Mouse (Mus musculus): Measurements from ENCODE around the gene Crebl2. TPM values are rescaled to one million over a fixed set of nuclear protein-coding genes. Genes with fewer than 3 reads are reported as not detected.

Crebl2 gene
- polyA plus RNA-seq, 1 experiment from 2014 or later, result 2.1 TPM

DNA sequence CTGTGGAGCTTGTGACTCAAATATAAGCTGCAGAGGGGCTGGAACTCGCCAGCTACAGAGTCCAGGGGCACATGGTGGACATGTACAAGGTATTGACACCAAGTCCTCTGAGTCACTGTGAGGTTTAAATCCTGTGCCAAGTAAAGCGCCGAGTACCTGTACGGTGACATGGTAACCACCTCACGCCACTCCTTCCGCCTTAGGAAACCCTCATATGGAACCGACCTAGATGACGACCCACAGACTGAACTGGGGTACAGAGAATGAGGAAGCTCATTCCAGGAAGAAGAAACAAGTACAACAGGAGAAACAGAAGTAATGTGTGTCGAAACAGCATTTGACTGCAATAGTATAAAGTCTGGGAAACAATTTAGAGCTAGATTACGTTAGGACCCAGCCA, 33.7 kb upstream of the Crebl2 start:
- Histone ChIP-seq H3K4me1 (replicated peaks) (peaks cover 27% of the 10 kb centered on the region), H3K9ac (no peak overlapping the region), H3K4me3 (replicated peaks) (no peak overlapping the region), H3K27me3 (no peaks in the 10 kb centered on the region; the same call in 1 of the 2 replicates), H3K9me3 (replicated peaks) (no peaks in the 10 kb centered on the region), H3K36me3 (replicated peaks) (no peaks in the 10 kb centered on the region), H3K27ac (replicated peaks) (no peak overlapping the region), H3K4me2 (no peak overlapping the region)
- no peak for ATAC-seq (ENCODE audit: insufficient read depth)
- WGBS (ENCODE audit: insufficient replicate concordance), result 47% methylated on average over 10 of the region's 10 CpGs

DNA sequence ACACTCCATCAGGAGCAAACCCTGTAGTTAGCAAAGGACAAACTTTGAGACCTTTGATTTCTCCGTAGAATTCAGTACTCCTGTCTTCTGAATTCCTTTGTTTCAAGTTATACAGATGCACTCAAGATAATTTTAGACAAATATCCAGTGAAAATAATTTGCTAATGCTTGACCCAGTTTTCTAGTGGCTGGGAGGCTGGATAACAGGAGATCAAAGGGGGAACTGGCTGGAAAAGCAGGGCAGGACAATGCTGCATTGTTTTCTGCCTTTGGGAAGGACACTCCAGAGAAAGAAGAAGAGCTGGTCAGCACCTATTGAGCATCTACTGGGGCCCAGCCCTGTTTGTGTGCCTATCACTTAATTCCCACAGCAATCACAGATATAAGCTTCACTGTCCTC, 28.5 kb upstream of the Crebl2 start:
- H3K9me3 ChIP-seq (replicated peaks), result no peaks in the 10 kb centered on the region
- no peaks in the 10 kb centered on the region for H3K36me3 ChIP-seq (replicated peaks)
- H3K9ac ChIP-seq, result no peak overlapping the region
- no peak overlapping the region for H3K27ac ChIP-seq (replicated peaks)
- H3K4me3 ChIP-seq (replicated peaks), result no peak overlapping the region
- peaks cover 13% of the 10 kb centered on the region for H3K4me1 ChIP-seq (replicated peaks)
- no peak for ATAC-seq (ENCODE audit: insufficient read depth)
- no peaks in the 10 kb centered on the region; the same call in 1 of the 2 replicates for H3K27me3 ChIP-seq
- WGBS (ENCODE audit: insufficient replicate concordance), result 68% methylated on average over 1 of the region's 1 CpGs
- H3K4me2 ChIP-seq, result no peak overlapping the region

DNA sequence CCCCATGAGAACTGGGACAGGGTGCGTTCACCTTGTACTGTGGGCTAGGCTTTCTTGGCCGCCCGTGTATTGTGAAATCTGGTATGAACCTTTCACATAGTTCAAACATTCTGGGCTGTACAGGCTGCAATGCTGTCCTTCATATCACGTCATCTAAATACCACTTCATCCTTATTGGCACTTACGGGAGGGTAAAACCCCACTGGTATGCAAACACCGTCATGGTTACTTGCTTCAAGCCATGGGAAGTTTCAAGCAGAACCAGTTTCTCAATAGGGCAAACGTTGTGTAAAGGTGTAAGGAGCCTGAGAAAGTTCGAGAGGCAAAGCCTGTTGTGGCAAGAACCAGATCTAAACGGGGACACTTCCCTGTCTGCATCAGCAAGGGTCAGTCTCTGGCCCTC, 27.3 kb upstream of the Crebl2 start:
- H3K9ac ChIP-seq, result no peak overlapping the region
- H3K27me3 ChIP-seq, result no peaks in the 10 kb centered on the region; the same call in 1 of the 2 replicates
- WGBS (ENCODE audit: insufficient replicate concordance), result 56% methylated on average over 9 of the region's 9 CpGs
- ATAC-seq (ENCODE audit: insufficient read depth), result peak; percentile 64; the same call in 1 of the 2 replicates
- H3K4me1 ChIP-seq (replicated peaks), result peaks cover 13% of the 10 kb centered on the region
- no peaks in the 10 kb centered on the region for H3K9me3 ChIP-seq (replicated peaks)
- no peaks in the 10 kb centered on the region for H3K36me3 ChIP-seq (replicated peaks)
- H3K4me2 ChIP-seq, result no peak overlapping the region
- no peak overlapping the region for H3K4me3 ChIP-seq (replicated peaks)
- no peak overlapping the region for H3K27ac ChIP-seq (replicated peaks)

DNA sequence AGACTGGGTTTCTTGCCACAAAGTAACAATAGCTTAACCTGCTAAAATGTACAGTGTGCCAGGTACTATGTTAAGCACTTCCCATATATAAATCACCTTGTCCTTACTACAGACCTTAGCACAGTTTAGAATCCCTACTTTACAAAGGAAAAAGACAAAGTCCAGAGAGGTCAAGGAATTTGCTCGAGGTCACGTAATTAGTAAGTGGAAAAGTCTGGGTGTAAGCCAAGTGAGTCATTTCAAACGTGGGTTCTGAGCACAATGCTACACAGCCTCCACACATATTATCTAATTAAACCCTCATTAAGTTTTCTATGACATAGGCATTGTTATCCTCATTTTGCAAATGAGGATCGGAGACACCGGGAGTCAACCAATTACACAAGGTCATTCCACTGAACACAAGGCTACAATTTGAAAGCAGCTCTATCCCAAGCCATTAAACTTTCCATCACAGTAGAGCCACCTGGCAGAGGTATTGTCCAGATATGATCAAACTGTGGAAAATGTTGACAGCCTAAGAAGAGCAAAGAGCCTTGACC, 25.1 kb upstream of the Crebl2 start:
- ATAC-seq (ENCODE audit: insufficient read depth), result no peak
- Histone ChIP-seq H3K27me3 (no peaks in the 10 kb centered on the region; the same call in 1 of the 2 replicates), H3K36me3 (replicated peaks) (no peaks in the 10 kb centered on the region), H3K4me1 (replicated peaks) (peaks cover 10% of the 10 kb centered on the region; the same call in 1 of the 2 replicates), H3K9ac (no peak overlapping the region), H3K4me2 (no peak overlapping the region), H3K27ac (replicated peaks) (no peak overlapping the region), H3K4me3 (replicated peaks) (no peak overlapping the region), H3K9me3 (replicated peaks) (no peaks in the 10 kb centered on the region)
- 73% methylated on average over 5 of the region's 5 CpGs for WGBS (ENCODE audit: insufficient replicate concordance)

DNA sequence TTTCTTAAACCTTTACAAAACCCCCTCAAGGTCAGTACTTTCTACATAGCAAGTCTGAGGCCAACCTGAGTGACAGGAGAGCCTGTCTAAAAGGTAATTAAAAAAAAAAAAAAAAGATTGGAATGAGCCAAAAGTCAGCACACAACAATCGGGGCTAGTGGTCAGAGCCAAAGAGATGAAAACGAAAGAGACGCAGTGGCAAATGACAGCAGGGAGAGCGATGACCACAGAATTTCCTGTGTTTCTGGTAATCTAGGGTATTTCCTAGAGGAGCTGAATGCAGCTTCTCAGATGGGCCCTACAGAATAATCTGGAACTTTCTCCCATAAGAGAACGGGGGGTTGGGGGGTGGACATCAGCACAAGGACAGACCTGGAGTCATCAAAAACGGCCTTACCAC, 23.8 kb upstream of the Crebl2 start:
- WGBS (ENCODE audit: insufficient replicate concordance), result 35% methylated on average over 6 of the region's 6 CpGs

DNA sequence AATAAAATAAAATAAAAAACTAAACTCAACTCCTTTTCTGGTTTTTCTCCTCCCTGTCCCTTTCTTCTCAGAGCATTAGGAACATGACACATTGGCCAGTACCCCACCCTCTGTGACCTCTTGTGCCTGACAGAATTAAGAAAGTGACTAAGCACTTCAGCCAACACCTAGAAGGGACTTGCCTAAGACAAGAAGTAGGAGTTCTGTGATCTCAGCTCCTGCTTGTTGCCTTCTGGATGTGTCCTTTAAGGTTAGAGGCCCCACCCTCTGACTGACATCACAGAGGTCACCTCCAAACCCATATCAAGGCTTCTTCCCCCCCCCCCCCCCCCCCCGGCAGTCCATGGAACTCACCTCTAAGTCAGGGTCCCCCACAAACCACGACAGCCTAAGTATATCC, 22.9 kb upstream of the Crebl2 start:
- Histone ChIP-seq H3K4me2 (no peak overlapping the region), H3K9me3 (replicated peaks) (no peaks in the 10 kb centered on the region), H3K36me3 (replicated peaks) (no peaks in the 10 kb centered on the region), H3K27ac (replicated peaks) (no peak overlapping the region), H3K9ac (no peak overlapping the region), H3K4me1 (replicated peaks) (peaks cover 10% of the 10 kb centered on the region; the same call in 1 of the 2 replicates), H3K27me3 (no peaks in the 10 kb centered on the region; the same call in 1 of the 2 replicates), H3K4me3 (replicated peaks) (no peak overlapping the region)
- ATAC-seq (ENCODE audit: insufficient read depth), result no peak
- WGBS (ENCODE audit: insufficient replicate concordance), result 45% methylated on average over 1 of the region's 2 CpGs

More for the DNA sequence above, 23.8 kb upstream of the Crebl2 start:
- H3K9ac ChIP-seq, result no peak overlapping the region
- no peak overlapping the region for H3K27ac ChIP-seq (replicated peaks)
- peaks cover 10% of the 10 kb centered on the region; the same call in 1 of the 2 replicates for H3K4me1 ChIP-seq (replicated peaks)
- no peak overlapping the region for H3K4me2 ChIP-seq
- no peaks in the 10 kb centered on the region for H3K36me3 ChIP-seq (replicated peaks)
- H3K27me3 ChIP-seq, result no peaks in the 10 kb centered on the region; the same call in 1 of the 2 replicates
- no peak for ATAC-seq (ENCODE audit: insufficient read depth)
- H3K4me3 ChIP-seq (replicated peaks), result no peak overlapping the region
- no peaks in the 10 kb centered on the region for H3K9me3 ChIP-seq (replicated peaks)

DNA sequence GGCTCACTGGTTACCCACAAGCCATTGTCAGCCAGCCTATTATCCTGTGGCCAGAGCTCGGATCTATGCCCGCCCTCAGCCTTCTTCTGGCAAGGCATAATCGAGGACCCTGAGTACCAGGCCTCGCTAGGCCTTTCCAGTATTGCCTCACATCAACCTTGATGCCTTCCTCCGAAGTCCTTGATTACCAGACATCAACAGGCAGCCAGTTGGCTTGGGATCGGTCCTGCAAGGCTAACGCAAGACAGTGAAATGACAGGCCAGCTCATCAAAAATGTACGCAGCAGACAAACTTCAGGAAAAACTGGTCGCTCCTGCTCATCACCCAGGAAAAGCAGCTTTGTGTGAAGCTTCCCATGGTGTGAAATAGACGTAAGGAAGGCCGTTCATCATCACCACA, 22.2 kb upstream of the Crebl2 start:
- H3K27ac ChIP-seq (replicated peaks), result no peak overlapping the region
- ATAC-seq (ENCODE audit: insufficient read depth), result no peak
- no peaks in the 10 kb centered on the region; the same call in 1 of the 2 replicates for H3K27me3 ChIP-seq
- no peaks in the 10 kb centered on the region for H3K9me3 ChIP-seq (replicated peaks)
- no peak overlapping the region for H3K9ac ChIP-seq
- no peaks in the 10 kb centered on the region for H3K36me3 ChIP-seq (replicated peaks)
- 80% methylated on average over 11 of the region's 11 CpGs for WGBS (ENCODE audit: insufficient replicate concordance)
- H3K4me3 ChIP-seq (replicated peaks), result no peak overlapping the region
- H3K4me1 ChIP-seq (replicated peaks), result peaks cover 5% of the 10 kb centered on the region; the same call in 1 of the 2 replicates
- H3K4me2 ChIP-seq, result no peak overlapping the region

DNA sequence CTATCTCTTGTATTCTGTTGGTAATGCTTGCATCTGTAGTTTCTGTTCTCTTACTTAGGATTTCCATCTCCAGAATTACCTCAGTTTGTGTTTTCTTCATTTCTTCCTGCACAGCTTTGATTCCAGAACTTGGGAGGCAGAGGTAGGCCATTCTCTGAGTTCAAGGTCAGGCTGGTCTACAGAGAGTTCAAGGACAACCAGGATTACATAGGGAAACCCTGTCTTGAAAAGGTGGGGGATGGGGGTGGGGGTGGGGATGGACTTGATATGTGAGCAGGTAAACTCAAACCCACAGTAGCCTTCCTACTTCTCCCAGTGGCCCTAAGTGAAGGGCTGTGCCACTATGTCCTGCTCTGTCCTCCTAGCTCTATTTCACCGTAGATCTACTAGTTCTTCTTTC, 16.9 kb upstream of the Crebl2 start:
- WGBS (ENCODE audit: insufficient replicate concordance), result 51% methylated on average over 1 of the region's 1 CpGs

DNA sequence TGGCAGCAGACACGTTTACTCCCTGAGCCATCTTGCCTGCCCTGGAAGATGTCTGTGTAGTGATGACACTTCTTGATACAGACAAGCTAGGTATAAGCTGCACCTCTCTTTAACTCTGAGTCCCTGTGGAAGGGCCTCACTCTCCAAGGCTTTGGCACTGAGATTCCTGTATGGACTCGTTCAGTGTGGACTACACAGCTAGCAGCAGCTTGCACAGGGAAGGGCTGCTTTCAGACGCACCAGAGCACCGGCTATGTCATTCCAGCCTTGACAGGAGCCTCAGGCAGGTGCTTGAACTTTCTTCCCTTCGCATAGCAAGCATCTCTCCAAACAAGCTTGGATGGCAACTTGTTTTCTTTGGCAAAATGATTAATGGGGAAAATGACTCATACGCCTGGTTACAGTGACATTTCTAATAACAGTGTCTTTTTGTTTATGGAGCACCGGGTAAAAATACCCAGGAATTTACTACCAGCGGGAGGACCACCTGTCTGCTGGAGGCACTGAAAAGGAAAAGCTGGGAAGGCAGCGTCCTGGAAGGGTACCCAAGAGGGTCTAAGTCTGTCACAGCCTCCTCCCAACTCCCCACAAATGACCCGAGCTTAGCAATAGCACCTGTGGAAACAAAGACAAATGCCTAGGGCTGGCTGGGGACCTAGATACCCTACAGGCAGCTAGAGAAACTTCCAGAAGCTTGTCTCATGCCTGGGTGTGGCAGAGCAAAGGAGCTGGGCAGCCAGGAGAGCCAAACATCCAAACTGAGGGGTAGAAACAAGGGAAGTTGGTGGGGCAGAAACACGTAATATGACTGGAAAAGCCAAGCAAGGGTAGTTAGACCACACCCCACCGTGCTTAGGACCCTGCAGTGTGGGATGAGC, 12.7 kb upstream of the Crebl2 start:
- no peak overlapping the region for H3K27ac ChIP-seq (replicated peaks)
- no peaks in the 10 kb centered on the region for H3K36me3 ChIP-seq (replicated peaks)
- WGBS (ENCODE audit: insufficient replicate concordance), result 63% methylated on average over 12 of the region's 12 CpGs

More for the DNA sequence above, 16.9 kb upstream of the Crebl2 start:
- Histone ChIP-seq H3K36me3 (replicated peaks) (no peaks in the 10 kb centered on the region), H3K4me3 (replicated peaks) (no peak overlapping the region), H3K9me3 (replicated peaks) (no peaks in the 10 kb centered on the region), H3K27me3 (peaks cover 3% of the 10 kb centered on the region; the same call in 1 of the 2 replicates), H3K4me2 (no peak overlapping the region), H3K27ac (replicated peaks) (no peak overlapping the region), H3K9ac (no peak overlapping the region), H3K4me1 (replicated peaks) (no peaks in the 10 kb centered on the region)
- ATAC-seq (ENCODE audit: insufficient read depth), result no peak

DNA sequence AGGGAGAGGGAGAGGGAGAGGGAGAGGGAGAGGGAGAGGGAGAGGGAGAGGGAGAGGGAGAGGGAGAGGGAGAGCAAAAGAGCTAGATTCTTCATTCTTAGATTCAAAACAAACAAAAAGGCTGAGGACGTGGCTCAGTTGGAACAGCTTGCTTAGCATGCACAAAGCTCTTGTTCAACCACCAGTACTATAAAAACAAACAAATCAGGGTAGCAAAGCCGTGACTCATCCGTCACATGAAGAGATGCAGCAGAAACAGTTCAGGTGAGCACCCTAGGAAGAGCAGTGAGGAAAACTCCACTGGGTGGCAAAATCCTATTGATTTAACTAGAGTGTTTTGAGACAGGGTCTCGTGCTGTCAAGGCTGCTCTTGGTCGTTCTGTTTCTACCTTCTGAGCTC, 10.2 kb upstream of the Crebl2 start:
- H3K9ac ChIP-seq, result no peak overlapping the region
- no peak for ATAC-seq (ENCODE audit: insufficient read depth)
- no peaks in the 10 kb centered on the region for H3K4me1 ChIP-seq (replicated peaks)
- H3K9me3 ChIP-seq (replicated peaks), result no peaks in the 10 kb centered on the region
- H3K36me3 ChIP-seq (replicated peaks), result no peaks in the 10 kb centered on the region
- 44% methylated on average over 5 of the region's 5 CpGs for WGBS (ENCODE audit: insufficient replicate concordance)
- no peak overlapping the region for H3K4me3 ChIP-seq (replicated peaks)
- no peak overlapping the region for H3K27ac ChIP-seq (replicated peaks)
- H3K27me3 ChIP-seq, result no peaks in the 10 kb centered on the region; the same call in 1 of the 2 replicates
- no peak overlapping the region for H3K4me2 ChIP-seq

More for the DNA sequence above, 12.7 kb upstream of the Crebl2 start:
- Histone ChIP-seq H3K27me3 (peaks cover 3% of the 10 kb centered on the region), H3K4me1 (replicated peaks) (no peaks in the 10 kb centered on the region), H3K9me3 (replicated peaks) (no peaks in the 10 kb centered on the region), H3K4me2 (no peak overlapping the region), H3K9ac (no peak overlapping the region), H3K4me3 (replicated peaks) (no peak overlapping the region)
- no peak for ATAC-seq (ENCODE audit: insufficient read depth)

DNA sequence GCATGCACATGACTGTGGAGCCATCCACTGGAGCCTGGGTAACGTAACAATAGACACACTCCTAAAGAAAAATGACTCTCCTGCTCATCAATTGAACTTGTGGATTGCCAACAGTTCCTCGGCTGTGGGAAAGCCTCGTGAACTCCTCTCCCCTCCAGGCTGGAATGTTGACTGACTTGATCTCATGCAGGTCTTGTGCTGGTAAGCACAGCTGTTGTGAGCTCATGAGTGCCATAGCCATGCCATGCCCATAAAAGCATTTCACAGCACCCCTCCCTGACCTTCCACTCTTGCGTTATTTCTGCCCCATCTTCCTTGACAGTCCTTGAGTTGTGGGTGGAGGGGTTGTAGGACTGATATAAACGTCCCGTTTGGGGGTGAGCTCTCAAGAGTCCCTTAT, 9.5 kb upstream of the Crebl2 start:
- no peak overlapping the region for H3K4me3 ChIP-seq (replicated peaks)
- 54% methylated on average over 6 of the region's 6 CpGs for WGBS (ENCODE audit: insufficient replicate concordance)
- H3K36me3 ChIP-seq (replicated peaks), result no peaks in the 10 kb centered on the region
- H3K27me3 ChIP-seq, result no peaks in the 10 kb centered on the region; the same call in 1 of the 2 replicates
- H3K4me1 ChIP-seq (replicated peaks), result no peaks in the 10 kb centered on the region
- ATAC-seq (ENCODE audit: insufficient read depth), result no peak
- no peak overlapping the region for H3K9ac ChIP-seq
- H3K4me2 ChIP-seq, result no peak overlapping the region
- no peaks in the 10 kb centered on the region for H3K9me3 ChIP-seq (replicated peaks)
- no peak overlapping the region for H3K27ac ChIP-seq (replicated peaks)

All from liver, embryonic 15.5 days (tissue).